Mouse (Mus musculus): ENCODE results near the gene Fras1.

Fras1 gene

GRCm38 (mm10) chr5:96482054-96482453, 108.3 kb downstream of the Fras1 start:
- DNase-seq (ENCODE audit: low spot score), result no peak

DNA sequence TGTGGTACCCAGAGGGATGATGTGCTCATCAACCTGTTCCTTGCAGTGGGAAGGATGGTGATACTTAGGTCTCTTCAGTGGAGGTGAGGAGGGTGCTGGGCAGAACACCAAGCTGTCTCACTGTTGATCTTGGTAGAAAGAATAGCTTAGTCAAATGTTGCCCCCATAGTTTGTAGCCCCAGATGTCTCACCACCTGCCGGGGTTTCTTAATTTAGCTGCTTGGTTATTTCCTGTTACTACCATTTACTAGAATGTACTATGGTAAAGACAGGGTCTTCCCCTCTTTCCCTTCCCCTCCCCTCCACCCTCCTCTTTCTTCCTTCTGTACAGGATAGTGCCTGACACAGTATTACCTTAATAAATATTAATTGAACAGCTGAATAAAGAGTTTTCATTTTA, 118.7 kb downstream of the Fras1 start:
- no peak for DNase-seq (ENCODE audit: low spot score)

DNA sequence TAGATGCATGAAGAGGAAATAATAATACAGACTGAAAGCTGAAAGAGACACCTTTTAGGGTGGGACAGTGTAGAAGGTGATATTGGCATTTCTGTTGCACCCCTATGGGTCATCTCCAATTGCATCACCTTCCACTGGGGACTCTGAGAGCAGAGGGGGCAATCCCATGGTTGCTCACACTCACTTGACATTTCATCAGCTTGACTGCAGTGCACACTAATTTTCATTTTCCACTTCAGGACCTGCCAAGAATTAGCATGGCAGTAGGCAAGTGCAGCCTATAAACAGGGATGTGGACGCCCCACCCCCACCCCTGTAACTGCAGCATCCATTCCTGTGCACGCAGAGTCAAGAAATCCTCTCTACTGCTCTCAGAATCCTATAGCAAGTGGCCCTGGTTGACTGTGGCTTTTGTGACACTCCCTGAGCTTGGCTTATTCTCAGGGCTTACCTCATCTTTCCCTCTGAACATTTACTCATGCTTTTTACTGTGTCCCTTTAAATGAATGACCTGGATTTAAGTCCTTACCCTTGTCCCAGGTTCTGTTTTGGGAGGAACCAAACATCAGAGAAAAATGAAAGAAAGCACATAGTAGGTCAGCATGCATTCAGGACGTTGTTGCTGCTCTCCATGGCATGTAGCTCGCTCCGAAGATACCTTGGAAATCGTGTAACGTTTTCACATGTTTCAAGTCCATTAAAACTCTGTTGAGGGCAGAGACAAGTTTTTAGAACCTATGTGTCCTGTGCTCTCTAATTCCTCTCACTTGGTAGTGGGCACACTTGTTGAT, 120.9 kb downstream of the Fras1 start:
- no peak for DNase-seq (ENCODE audit: low spot score)

DNA sequence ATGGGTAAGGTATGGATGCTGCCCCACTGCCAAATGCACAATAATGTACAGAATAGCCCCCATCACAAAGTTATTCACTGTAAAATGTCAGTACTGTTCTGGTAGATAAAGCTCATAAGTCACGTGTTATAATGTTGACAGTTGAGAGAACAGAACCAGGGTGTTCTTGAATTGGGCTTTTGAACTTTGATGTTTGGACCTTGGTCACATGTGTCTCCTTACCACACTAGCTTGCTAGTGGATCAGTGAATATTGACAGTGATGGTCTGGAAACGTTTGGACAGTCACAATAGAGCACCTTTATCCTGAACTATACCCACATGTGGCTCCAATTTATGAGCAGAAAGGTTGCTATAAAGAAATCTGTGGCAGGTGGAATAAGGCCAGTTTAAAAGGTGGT, 124.3 kb downstream of the Fras1 start:
- no peak for DNase-seq (ENCODE audit: low spot score)

GRCm38 (mm10) chr5:96501783-96502182, 128.0 kb downstream of the Fras1 start:
- DNase-seq (ENCODE audit: low spot score), result no peak

DNA sequence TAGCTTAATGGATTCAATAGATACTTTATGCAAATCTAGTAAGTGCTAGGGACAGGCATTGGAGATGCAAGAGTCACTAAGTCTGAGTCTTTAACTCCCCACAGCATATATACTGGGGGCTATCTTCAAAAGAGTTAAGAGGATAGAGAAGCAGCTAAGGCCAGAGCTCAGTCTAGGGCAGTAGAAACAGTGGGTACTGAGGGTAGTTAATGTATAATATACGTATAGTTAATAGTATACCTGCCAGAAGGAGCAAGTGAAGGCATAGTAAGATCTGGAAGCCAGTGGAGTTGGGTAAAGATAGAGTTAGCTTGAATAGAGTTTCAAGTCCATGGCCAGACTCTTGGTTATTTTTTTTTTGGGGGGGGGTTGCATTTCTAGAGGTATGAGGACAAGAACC, 128.6 kb downstream of the Fras1 start:
- DNase-seq (ENCODE audit: low spot score), result no peak

DNA sequence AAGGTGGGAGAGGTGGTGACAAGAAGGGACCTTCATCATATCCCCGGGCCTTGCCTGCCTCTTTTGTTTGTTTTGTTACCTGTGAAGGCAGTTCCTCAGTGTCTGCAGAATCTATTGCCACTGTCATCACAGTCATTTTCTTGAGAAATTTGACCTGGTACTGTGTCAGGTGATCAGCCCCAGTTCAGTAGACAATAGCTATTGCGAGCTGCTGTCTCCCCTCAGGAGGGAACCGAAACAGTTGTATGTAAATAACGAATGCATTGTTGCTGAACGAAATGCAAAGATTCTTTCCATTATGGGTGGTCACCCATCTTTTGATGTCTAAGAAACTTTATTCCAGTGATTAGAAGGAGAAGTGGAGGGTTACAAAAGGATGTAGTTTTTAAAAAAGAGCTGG, 137.2 kb downstream of the Fras1 start:
- DNase-seq (ENCODE audit: low spot score), result no peak

DNA sequence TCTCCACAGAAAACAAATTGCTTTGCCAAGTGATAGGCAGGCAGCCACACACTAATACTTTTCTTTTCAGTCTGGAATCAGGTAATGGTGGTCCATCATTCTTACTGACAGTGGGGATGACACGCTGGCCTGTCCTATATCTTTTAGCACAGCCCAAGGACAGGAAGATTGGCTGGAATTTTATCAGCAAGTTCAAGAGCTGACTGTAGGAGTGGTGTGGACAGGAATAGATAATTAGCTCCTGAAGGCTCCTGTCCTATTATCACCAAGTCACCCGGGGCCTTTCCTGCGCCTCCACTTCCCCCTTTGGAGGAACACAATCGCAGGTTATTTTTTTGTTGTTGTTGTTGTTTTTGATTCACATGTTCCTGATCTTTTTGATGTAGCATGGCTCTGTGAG, 139.6 kb downstream of the Fras1 start:
- DNase-seq (ENCODE audit: low spot score), result no peak

GRCm38 (mm10) chr5:96515860-96516311, 142.1 kb downstream of the Fras1 start:
- DNase-seq (ENCODE audit: low spot score), result no peak

DNA sequence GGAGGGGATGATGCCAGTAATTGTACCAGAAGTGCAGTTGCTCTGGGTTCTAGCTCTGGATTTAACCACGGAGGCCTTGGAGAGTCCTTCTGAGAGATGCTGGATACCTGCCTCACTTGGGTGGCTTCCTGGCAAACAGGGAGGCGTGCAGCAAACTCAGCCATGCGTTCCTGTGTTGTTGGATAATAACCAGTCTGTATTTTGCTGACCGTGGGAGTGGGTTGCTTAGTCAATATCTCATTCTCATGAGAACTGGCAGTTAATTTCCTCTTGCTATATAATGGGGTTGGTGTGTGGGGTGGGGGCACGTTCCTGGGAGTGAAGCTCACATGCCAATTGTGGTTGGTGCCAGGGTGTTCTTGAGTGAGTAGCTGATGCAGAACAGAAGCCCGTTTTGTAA, 142.6 kb downstream of the Fras1 start:
- DNase-seq (ENCODE audit: low spot score), result peak; percentile 3

GRCm38 (mm10) chr5:96521541-96521940, 147.8 kb downstream of the Fras1 start:
- no peak for DNase-seq (ENCODE audit: low spot score)

DNA sequence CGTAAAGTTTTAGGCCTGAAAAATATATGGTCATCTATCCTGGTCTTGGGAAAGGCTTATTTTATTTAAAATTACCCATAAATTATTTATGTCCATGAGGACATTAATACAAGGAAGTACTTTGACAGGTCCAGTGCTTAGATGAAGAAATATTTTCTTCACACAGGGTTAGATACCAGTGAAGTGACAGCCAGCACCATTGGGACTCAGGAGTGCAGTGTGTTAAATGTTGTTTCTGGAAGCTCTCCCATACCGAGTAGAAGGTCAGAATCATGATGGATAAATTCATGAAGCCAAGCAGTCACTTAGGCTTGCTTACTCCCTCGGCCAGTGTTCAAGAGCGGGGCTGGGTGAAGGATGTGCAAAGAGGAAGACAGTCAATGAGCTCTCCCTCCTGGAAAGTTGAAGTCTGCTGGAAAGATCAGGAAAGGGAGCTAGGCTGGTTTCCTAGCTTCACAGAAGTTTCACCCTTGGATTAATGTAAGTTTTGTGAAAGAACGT, 149.2 kb downstream of the Fras1 start:
- no peak for DNase-seq (ENCODE audit: low spot score)

DNA sequence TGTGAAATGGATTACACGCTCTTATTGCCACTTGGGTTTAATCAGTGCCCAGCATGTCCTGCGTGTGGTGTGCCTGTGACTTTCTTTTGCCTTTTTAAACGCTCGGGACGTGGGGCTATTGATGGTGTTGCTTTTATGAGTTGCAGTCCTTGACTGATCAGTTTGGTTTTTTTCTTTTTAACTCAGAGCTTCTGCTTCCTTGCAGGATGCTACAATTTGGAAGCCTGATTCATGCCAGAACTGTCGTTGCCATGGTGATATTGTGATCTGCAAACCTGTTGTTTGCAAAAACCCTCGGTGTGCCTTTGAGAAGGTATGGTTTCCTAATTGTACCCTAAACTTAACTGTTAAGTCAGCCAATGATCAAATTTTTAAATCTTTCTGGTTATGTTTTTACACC, 154.5 kb downstream of the Fras1 start:
- no peak for DNase-seq (ENCODE audit: low spot score)

- no peak for DNase-seq (ENCODE audit: low spot score)
Measured at GRCm38 (mm10) chr5:96530516-96530915, 156.8 kb downstream of the Fras1 start.

GRCm38 (mm10) chr5:96531962-96532361, 158.2 kb downstream of the Fras1 start:
- no peak for DNase-seq (ENCODE audit: low spot score)

DNA sequence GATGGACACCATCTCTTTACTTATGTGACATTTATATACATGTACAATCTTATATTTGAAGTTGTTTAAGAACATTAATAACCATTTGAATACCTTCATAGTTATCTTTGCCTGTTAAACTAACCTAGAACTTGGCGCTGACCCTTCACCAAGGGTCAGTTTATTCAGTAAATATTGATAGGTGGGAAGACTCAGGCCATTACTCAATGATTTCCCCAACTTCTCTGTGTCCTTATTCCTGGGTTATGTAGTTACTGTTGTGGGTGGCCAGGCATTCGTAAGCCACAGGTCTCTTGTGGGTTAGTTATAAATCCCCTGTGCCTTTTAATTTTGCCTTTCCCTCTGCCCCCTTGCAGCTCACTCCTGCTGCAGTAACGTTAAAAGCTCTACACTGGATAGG, 162.8 kb downstream of the Fras1 start:
- DNase-seq (ENCODE audit: low spot score), result no peak

DNA sequence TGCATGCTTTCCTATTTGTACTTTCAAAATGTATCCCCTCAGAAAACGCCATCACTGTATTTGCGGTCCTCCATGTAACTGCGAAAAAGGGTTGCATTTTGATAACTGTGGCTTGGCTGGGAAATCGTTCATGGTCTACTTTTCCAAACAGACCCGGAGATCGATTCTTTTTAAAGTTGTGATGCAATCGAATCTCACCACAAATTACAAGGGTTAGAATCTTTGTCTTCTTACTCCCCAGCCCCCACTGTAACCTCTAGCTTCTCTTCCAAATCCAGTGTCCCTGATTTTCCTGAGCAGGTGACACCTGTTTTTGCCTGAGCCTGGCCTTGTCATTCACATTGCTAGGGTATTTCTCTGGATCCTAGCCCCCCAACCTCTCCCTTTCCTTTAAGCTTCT, 163.2 kb downstream of the Fras1 start:
- DNase-seq (ENCODE audit: low spot score), result no peak

DNA sequence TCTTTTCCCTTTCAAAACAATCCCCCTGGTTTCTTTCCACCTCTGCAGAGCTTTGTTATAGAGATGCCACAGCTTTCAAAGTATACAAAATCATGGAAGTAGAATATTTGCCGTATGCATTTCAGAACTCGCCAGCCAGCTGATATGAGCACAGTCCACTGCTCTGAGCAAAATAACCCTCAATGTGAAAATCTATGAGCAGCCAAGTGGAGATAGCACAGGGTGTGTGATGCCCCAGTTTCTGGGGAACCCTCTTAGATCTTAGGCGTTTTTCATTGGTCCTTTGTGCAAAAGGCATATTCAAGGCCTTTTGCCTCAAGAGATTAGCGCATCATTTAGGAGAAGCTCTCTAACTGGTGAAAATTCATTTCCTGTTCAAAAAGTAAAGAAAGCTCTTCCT, 170.4 kb downstream of the Fras1 start:
- DNase-seq (ENCODE audit: low spot score), result no peak

DNA sequence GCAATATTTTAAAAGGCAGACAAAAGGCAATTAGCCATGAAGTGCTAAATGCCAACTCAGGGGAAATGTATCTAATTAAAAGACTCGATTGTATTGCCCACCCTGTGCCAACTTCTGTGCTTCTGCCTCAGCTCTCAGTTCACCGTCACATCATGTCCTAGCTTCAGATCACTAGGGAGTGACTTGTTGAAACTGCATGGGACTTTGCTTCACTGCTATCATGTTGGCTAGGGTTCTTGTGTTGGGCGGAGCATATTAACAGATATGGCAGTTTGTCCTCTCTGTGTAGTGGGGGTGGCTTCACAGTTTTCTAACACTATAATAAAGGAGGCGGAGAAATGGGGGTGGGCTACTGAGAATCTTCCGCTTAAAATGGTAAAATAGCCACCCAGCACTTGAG, 172.2 kb downstream of the Fras1 start:
- no peak for DNase-seq (ENCODE audit: low spot score)

DNA sequence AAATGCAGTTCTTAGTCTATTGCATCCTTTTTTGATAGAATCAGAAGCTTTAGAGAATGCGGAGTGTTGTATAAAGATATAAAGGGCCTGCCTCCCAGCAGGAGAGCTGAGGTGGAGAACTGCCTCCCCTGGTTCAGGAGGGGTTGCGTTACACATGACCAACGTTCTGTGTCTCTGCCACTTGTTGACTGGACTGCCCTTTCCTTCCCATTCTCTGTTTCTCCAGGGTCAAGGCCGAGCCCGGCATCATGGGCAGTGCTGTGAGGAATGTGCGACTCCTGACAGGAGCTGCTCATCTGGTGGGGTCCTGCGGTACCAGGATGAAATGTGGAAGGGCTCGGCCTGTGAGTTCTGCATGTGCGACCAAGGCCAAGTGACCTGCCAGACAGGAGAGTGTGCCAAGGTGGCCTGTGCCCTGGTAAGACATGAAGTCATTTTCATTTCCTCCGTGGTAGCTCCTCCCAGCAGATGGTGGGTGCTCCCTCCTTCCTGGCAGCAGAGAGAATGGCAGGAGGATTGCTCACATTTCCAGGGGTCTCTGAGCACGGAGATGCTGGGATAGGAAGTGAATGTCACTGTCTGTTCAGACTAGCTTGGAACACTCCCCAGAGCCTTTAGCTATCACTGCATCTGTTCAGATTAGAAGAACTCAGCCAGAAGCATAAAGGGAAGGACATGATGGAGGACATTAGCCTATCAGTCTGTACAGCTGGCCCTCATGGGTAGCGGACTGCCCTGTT, 181.4 kb downstream of the Fras1 start:
- no peak for DNase-seq (ENCODE audit: low spot score)

- DNase-seq (ENCODE audit: low spot score), result no peak
Measured at GRCm38 (mm10) chr5:96558049-96558804, 184.5 kb downstream of the Fras1 start.

- DNase-seq (ENCODE audit: low spot score), result no peak
Measured at GRCm38 (mm10) chr5:96574586-96574985, 200.8 kb downstream of the Fras1 start.

DNA sequence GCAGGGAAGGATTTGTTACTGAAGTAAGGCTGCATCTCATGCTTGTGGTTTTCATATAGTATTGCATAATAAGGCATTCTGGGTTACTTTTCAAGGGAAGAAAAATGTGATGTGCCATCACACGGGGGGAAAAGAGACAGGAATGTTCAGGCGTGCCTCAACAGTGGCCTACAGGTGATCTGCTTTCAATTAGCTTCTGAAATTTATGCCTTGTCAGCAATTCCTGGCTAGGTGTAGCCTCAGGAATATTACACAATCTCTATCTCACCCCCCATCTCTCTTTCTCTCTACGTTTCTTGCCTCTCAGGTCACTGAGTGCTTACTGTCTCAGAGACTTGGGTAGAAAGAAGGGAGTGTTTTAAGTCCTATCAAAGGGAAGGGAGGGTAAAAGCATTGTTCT, 204.9 kb downstream of the Fras1 start:
- no peak for DNase-seq (ENCODE audit: low spot score)
